9 mouse cellular contexts compared by ENCODE assay signal in genomic region chr17:84177481-84177880, GRCm38 (mm10). TPM values are rescaled to one million over a fixed set of nuclear protein-coding genes. Genes with fewer than 3 reads are reported as not detected.
DNase-seq lines count a peak whose midpoint lies in the region; ATAC-seq lines count a peak whose summit lies in the region.
"Had no signal": no experiment of that assay in that cellular context is flagged by ENCODE, and none has a peak within 500 bp of the region (broad histone marks: within the 10 kb centered on the region; RNA-seq: fewer than 3 reads in every experiment).

No protein-coding gene starts in this region.

- H3K36me3 ChIP-seq in lung, embryonic 15.5 days, result no peaks in the 10 kb centered on the region
- peaks cover 8% of the 10 kb centered on the region; the same call in 1 of the 2 replicates for H3K36me3 ChIP-seq in embryonic facial prominence, embryonic 10.5 days (replicated peaks)
- no peaks in the 10 kb centered on the region for H3K36me3 ChIP-seq in stomach, embryonic 16.5 days (ENCODE audit: control insufficient read depth, insufficient read depth, low read length)
- H3K36me3 ChIP-seq: neural tube, embryonic 12.5 days had no signal

- no peak for DNase-seq in lung, postnatal 10 days
- peak; percentile 14 for DNase-seq in embryonic facial prominence, embryonic 10.5 days (ENCODE audit: low spot score)
- peak; percentile 49 to 77 for DNase-seq in kidney, postnatal 25 days
- no peak for DNase-seq in layer of hippocampus, postnatal 10 days (ENCODE audit: low spot score in 2 of 2)
- DNase-seq in right cerebral cortex, adult 18-20 months, result no peak
- DNase-seq in left cerebral cortex, postnatal 36 days (ENCODE audit: low spot score in 2 of 2), result no peak

- H3K4me3 ChIP-seq in lung, embryonic 15.5 days, result no peak overlapping the region
- H3K4me3 ChIP-seq in embryonic facial prominence, embryonic 10.5 days, result no peak overlapping the region
- H3K4me3 ChIP-seq in stomach, embryonic 16.5 days (replicated peaks; ENCODE audit: low read length), result no peak overlapping the region
- H3K4me3 ChIP-seq: neural tube, embryonic 12.5 days had no signal

- 0 out of 2 replicates have a peak, but pooled peaks have one; percentile 36 for ATAC-seq in lung, embryonic 15.5 days (ENCODE audit: borderline replicate concordance, extremely low read depth, low FRiP score, low TSS enrichment)
- no peak for ATAC-seq in stomach, embryonic 16.5 days (ENCODE audit: insufficient read depth, low FRiP score)

- H3K9me3 ChIP-seq in lung, embryonic 15.5 days, result no peaks in the 10 kb centered on the region
- H3K9me3 ChIP-seq in embryonic facial prominence, embryonic 10.5 days, result peaks cover 6% of the 10 kb centered on the region
- no peaks in the 10 kb centered on the region for H3K9me3 ChIP-seq in stomach, embryonic 16.5 days (replicated peaks; ENCODE audit: control insufficient read depth, low read length)

- 18% methylated on average over 8 of the region's 8 CpGs for WGBS in lung, embryonic 15.5 days
- WGBS in embryonic facial prominence, embryonic 10.5 days, result 33% methylated on average over 8 of the region's 8 CpGs
- 35% methylated on average over 8 of the region's 8 CpGs for WGBS in stomach, embryonic 16.5 days

- H3K4me1 ChIP-seq in lung, embryonic 15.5 days, result peaks cover 35% of the 10 kb centered on the region
- peaks cover 32% of the 10 kb centered on the region for H3K4me1 ChIP-seq in embryonic facial prominence, embryonic 10.5 days
- H3K4me1 ChIP-seq in stomach, embryonic 16.5 days (ENCODE audit: control insufficient read depth, insufficient read depth, low read length), result peaks cover 37% of the 10 kb centered on the region

- no peaks in the 10 kb centered on the region for H3K27me3 ChIP-seq in lung, embryonic 15.5 days
- H3K27me3 ChIP-seq in embryonic facial prominence, embryonic 10.5 days (replicated peaks; ENCODE audit: low read depth, poor library complexity, severe bottlenecking), result no peaks in the 10 kb centered on the region
- no peaks in the 10 kb centered on the region for H3K27me3 ChIP-seq in stomach, embryonic 16.5 days (ENCODE audit: control insufficient read depth, insufficient read depth, low read length)
- H3K27me3 ChIP-seq: neural tube, embryonic 12.5 days had no signal

- H3K9ac ChIP-seq in lung, embryonic 15.5 days, result no peak overlapping the region
- H3K9ac ChIP-seq in stomach, embryonic 16.5 days (ENCODE audit: low read length), result peak overlapping the region; percentile 46; the same call in 1 of the 2 replicates
- H3K9ac ChIP-seq: neural tube, embryonic 12.5 days had no signal

- H3K27ac ChIP-seq in lung, embryonic 15.5 days, result 0 out of 2 replicates have a peak overlapping the region, but pooled peaks have one; percentile 1
- H3K27ac ChIP-seq in embryonic facial prominence, embryonic 10.5 days (replicated peaks), result peak overlapping the region; percentile 52
- peak overlapping the region; percentile 77 for H3K27ac ChIP-seq in stomach, embryonic 16.5 days (ENCODE audit: low read length)
- H3K27ac ChIP-seq: neural tube, embryonic 12.5 days had no signal

- H3K4me2 ChIP-seq in lung, embryonic 15.5 days, result no peak overlapping the region; the same call in 1 of the 2 replicates
- H3K4me2 ChIP-seq in stomach, embryonic 16.5 days (ENCODE audit: low read depth, low read length), result no peak overlapping the region
- H3K4me2 ChIP-seq: neural tube, embryonic 12.5 days had no signal

- intact Hi-C loops in left cerebral cortex, postnatal 36 days (cut with DNase I), result no loop called here

RNA-seq across cellular contexts. Expression of gene Zfp36l2, which starts 10.3 kb away (rescaled TPM):
- 14.8 and 15.9 TPM in 2 replicates for polyA plus RNA-seq in lung, embryonic 15.5 days (2015; fragmentation: Nextera tagmentation; extraction: Ambion mirVana)
- 10.8 and 12.0 TPM in 2 replicates for polyA plus RNA-seq in embryonic facial prominence, embryonic 10.5 days (2016; fragmentation: Nextera tagmentation; extraction: Ambion mirVana)
- polyA plus RNA-seq in stomach, embryonic 16.5 days (2015; fragmentation: Nextera tagmentation; extraction: Ambion mirVana), result 12.7 and 14.5 TPM in 2 replicates
- 10 to 100 TPM; 24.4 to 25.4 TPM for total RNA-seq in layer of hippocampus, postnatal 10 days (2021)
- total RNA-seq in left cerebral cortex, postnatal 36 days (2021), result 10 to 100 TPM; 23.9 to 28.3 TPM

Comparison
In these comparisons a context has a peak if more than half of its experiments do, and no peak if none do; other contexts are left out.
1. H3K27ac ChIP-seq: peak in every context shown above with its lines; median percentile 77 in stomach, embryonic 16.5 days; 52 in embryonic facial prominence, embryonic 10.5 days; 1 in lung, embryonic 15.5 days.
2. DNase-seq: peak in embryonic facial prominence, embryonic 10.5 days (single experiment) and kidney, postnatal 25 days (2 of 2); none in lung, postnatal 10 days (single experiment), layer of hippocampus, postnatal 10 days (0 of 2), right cerebral cortex, adult 18-20 months (single experiment) and left cerebral cortex, postnatal 36 days (0 of 2).